In genomic region chr13:20521492-20521891, GRCm38 (mm10) we compare ENCODE assay signal across 15 mouse cellular contexts.
"Had no signal": no experiment of that assay in that cellular context is flagged by ENCODE, and none has a peak within 500 bp of the region (broad histone marks: within the 10 kb centered on the region; RNA-seq: fewer than 3 reads in every experiment).

No protein-coding gene starts in this region.

- DNase-seq: retina, postnatal 1 day; right cerebral cortex, adult 18-20 months; right cerebral cortex, postnatal 14 days; right cerebral cortex, postnatal 25 days; right cerebral cortex, postnatal 4 days; spleen, adult 18-20 months; thymus, adult 18-20 months; thymus, adult 2 months; thymus, postnatal 14 days; thymus, postnatal 25 days; thymus, postnatal 36 days; thymus, postnatal 4 days had no signal

- H3K27ac ChIP-seq: neural tube, embryonic 15.5 days; stomach, embryonic 15.5 days; stomach, postnatal 0 days had no signal

- H3K27me3 ChIP-seq: neural tube, embryonic 15.5 days; stomach, embryonic 15.5 days had no signal

- H3K9ac ChIP-seq: neural tube, embryonic 15.5 days; stomach, embryonic 15.5 days had no signal

- H3K4me1 ChIP-seq: stomach, embryonic 15.5 days had no signal

- H3K4me3 ChIP-seq: neural tube, embryonic 15.5 days; stomach, embryonic 15.5 days had no signal

- H3K36me3 ChIP-seq: neural tube, embryonic 15.5 days; stomach, embryonic 15.5 days had no signal

- H3K9me3 ChIP-seq: neural tube, embryonic 15.5 days; stomach, embryonic 15.5 days had no signal

- H3K4me2 ChIP-seq: neural tube, embryonic 15.5 days; stomach, embryonic 15.5 days had no signal
